Mouse (Mus musculus): ENCODE measurements around the gene Olfr1052. TPM values are rescaled to one million over a fixed set of nuclear protein-coding genes. Genes with fewer than 3 reads are reported as not detected.
"Not testable (repeated sequence)": the region's sequence is repeated elsewhere in the genome, so short reads cannot be mapped to it uniquely, and the experiment has no call there.

The Olfr1052 gene
- not detected in 2 replicates for polyA plus RNA-seq (2015; fragmentation: Nextera tagmentation; extraction: Ambion mirVana)

DNA sequence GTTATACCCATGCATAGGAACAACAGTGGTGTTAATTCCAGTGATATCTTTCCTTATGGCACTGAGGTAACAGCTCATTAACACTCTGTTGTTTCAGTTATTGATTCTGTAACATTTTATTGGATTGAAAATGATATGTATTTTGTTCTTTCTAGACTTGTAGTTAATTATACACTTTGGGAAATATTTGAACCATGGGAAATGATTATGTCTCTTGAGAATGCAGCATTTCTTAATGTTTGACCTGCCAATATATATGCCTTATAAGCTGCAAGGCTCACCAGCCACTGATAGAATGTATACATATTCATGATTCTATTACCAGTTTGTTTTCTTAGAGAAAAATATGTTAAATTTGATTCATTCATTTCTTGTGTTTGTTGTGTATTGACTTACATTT, at the start of gene Olfr1052:
Gene Olfr1052, plus strand, starts transcription at position 301 of the 400 bp plus-strand sequence.
- Histone ChIP-seq H3K9me3 (replicated peaks; ENCODE audit: low read length) (no peaks in the 10 kb centered on the region), H3K9ac (ENCODE audit: low read depth, low read length) (no peak within 1 kb of the TSS)
- no peak for TF ChIP-seq CTCF (IDR thresholded peaks at IDR 0.05; ENCODE audit: low read depth)

DNA sequence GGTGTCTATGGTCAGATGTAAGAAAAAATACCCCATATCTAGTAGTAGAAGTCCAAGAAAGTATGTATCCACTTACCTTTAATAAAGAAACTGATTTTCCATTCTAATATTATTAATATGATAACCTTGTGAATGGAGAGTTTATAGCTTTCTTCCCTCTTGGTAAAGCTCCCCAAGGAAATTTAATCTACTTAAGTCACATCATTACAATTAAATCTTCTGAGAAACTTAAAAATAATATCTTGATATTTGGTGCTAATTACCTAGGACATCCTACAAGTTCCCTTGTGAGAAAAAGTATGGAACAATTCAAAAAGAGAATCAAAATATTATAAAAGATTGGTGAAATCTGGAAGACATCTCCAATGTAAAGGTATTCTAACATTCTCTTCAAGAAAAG, 34.0 kb upstream of the Olfr1052 start, which contains the start of gene Olfr1049:
Gene Olfr1049, minus strand, starts transcription at position 101 of the 400 bp plus-strand sequence.
- ATAC-seq (replicated peaks; ENCODE audit: low FRiP score, low read depth); H3K27me3 ChIP-seq (ENCODE audit: insufficient read depth, low read length); H3K9ac ChIP-seq (ENCODE audit: low read depth, low read length); H3K4me2 ChIP-seq (ENCODE audit: low read length); H3K27ac ChIP-seq; H3K36me3 ChIP-seq (ENCODE audit: insufficient read depth, low read length); H3K4me1 ChIP-seq (replicated peaks; ENCODE audit: insufficient read depth, low read length); DNase-seq (ENCODE audit: low spot score); H3K4me3 ChIP-seq (replicated peaks; ENCODE audit: low read depth, low read length); H3K9me3 ChIP-seq (replicated peaks; ENCODE audit: low read length): not testable (repeated sequence)

More for the DNA sequence above, at the start of gene Olfr1052:
- Histone ChIP-seq H3K27ac (no peak within 1 kb of the TSS), H3K4me3 (replicated peaks; ENCODE audit: low read depth, low read length) (no peak within 1 kb of the TSS), H3K4me1 (replicated peaks; ENCODE audit: insufficient read depth, low read length) (no peaks in the 10 kb centered on the region), H3K27me3 (ENCODE audit: insufficient read depth, low read length) (no peaks in the 10 kb centered on the region), H3K36me3 (ENCODE audit: insufficient read depth, low read length) (no peaks in the 10 kb centered on the region), H3K4me2 (ENCODE audit: low read length) (no peak within 1 kb of the TSS)
- no peak for ATAC-seq (replicated peaks; ENCODE audit: low FRiP score, low read depth)
- DNase-seq (ENCODE audit: low spot score), result no peak

DNA sequence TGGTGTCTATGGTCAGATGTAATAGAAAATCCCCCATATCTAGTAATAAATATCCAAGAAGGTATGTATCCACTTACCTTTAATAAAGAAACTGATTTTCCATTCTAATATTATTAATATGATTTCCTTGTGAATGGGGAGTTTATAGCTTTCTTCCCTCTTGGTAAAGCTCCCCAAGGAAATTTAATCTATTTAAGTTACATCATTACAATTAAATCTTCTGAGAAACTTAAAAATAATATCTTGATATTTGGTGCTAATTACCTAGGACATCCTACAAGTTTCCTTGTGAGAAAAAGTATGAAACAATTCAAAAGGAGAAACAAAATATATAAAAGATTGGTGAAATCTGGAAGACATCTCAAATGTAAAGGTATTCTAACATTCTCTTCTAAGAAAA, 13.3 kb upstream of the Olfr1052 start, which contains the start of gene Olfr1051:
Gene Olfr1051, minus strand, starts transcription at position 101 of the 400 bp plus-strand sequence.
- H3K36me3 ChIP-seq (ENCODE audit: insufficient read depth, low read length); H3K27ac ChIP-seq; H3K27me3 ChIP-seq (ENCODE audit: insufficient read depth, low read length); ATAC-seq (replicated peaks; ENCODE audit: low FRiP score, low read depth); H3K4me1 ChIP-seq (replicated peaks; ENCODE audit: insufficient read depth, low read length); H3K4me3 ChIP-seq (replicated peaks; ENCODE audit: low read depth, low read length); H3K9me3 ChIP-seq (replicated peaks; ENCODE audit: low read length); H3K4me2 ChIP-seq (ENCODE audit: low read length); DNase-seq (ENCODE audit: low spot score); H3K9ac ChIP-seq (ENCODE audit: low read depth, low read length): not testable (repeated sequence)

DNA sequence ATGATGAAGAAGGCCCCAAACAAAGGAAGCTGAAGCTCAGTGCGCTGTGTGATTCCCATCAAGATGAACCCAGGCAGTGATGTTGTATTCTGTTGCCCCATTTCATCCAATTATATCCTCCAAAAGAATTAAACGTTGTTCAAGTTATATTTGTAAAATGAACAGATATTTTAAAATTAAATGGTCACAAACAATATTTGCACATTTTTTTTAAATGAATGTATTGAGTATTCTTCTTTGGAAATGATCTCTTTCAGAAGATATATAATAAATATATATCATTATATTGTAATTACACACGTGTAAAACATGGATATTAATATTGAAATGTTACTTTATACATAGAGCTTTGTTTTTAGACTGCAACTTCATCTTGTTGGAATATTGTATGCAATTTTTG, 22.9 kb downstream of the Olfr1052 start, which contains the start of gene Olfr1053:
Gene Olfr1053, minus strand, starts transcription at position 101 of the 400 bp plus-strand sequence.
- Histone ChIP-seq H3K9me3 (replicated peaks; ENCODE audit: low read length) (no peaks in the 10 kb centered on the region), H3K4me3 (replicated peaks; ENCODE audit: low read depth, low read length) (no peak within 1 kb of the TSS), H3K36me3 (ENCODE audit: insufficient read depth, low read length) (no peaks in the 10 kb centered on the region), H3K4me2 (ENCODE audit: low read length) (no peak within 1 kb of the TSS), H3K9ac (ENCODE audit: low read depth, low read length) (no peak within 1 kb of the TSS), H3K27ac (no peak within 1 kb of the TSS), H3K27me3 (ENCODE audit: insufficient read depth, low read length) (no peaks in the 10 kb centered on the region), H3K4me1 (replicated peaks; ENCODE audit: insufficient read depth, low read length) (no peaks in the 10 kb centered on the region)
- ATAC-seq (replicated peaks; ENCODE audit: low FRiP score, low read depth) (no peak), DNase-seq (ENCODE audit: low spot score) (no peak)
- 68% methylated on average over 3 of the region's 3 CpGs for WGBS
- TF ChIP-seq CTCF (IDR thresholded peaks at IDR 0.05; ENCODE audit: low read depth), result no peak

DNA sequence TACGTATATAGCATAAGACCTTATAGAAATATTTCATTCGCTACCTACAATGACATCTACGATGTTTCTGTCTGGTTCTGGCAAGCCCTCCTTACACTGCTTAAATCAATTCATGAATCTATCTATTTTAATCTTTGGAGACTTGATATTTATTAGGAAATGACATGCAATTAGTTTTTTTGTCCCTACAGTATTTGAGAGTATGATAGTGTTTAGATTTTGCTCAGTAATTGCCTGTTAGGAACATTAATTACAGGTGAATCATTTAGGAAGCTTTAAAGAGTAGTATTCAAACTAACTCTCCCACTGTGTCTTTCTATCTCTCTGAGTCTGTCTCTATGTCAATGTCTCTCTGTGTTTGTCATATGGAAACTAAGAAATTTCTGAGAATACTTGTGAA, 43.1 kb downstream of the Olfr1052 start, which contains the start of gene Olfr1054:
Gene Olfr1054, minus strand, starts transcription at position 101 of the 400 bp plus-strand sequence.
- no peak within 1 kb of the TSS for H3K4me3 ChIP-seq (replicated peaks; ENCODE audit: low read depth, low read length)
- no peaks in the 10 kb centered on the region for H3K4me1 ChIP-seq (replicated peaks; ENCODE audit: insufficient read depth, low read length)
- H3K27ac ChIP-seq, result no peak within 1 kb of the TSS
- no peaks in the 10 kb centered on the region for H3K36me3 ChIP-seq (ENCODE audit: insufficient read depth, low read length)
- no peak for DNase-seq (ENCODE audit: low spot score)
- H3K4me2 ChIP-seq (ENCODE audit: low read length), result no peak within 1 kb of the TSS
- H3K27me3 ChIP-seq (ENCODE audit: insufficient read depth, low read length), result no peaks in the 10 kb centered on the region
- 79% methylated on average over 3 of the region's 3 CpGs for WGBS
- no peak for ATAC-seq (replicated peaks; ENCODE audit: low FRiP score, low read depth)
- TF ChIP-seq CTCF (IDR thresholded peaks at IDR 0.05; ENCODE audit: low read depth), result no peak
- no peaks in the 10 kb centered on the region for H3K9me3 ChIP-seq (replicated peaks; ENCODE audit: low read length)
- no peak within 1 kb of the TSS for H3K9ac ChIP-seq (ENCODE audit: low read depth, low read length)

Other genes with a start within 250 kb of the Olfr1052 start
- 0.04 and 0.09 TPM in 2 replicates for gene Olfr1034, start 246.6 kb upstream of the Olfr1052 start, polyA plus RNA-seq (2015; fragmentation: Nextera tagmentation; extraction: Ambion mirVana)
- gene Olfr1036, start 218.5 kb upstream of the Olfr1052 start, polyA plus RNA-seq (2015; fragmentation: Nextera tagmentation; extraction: Ambion mirVana), result not detected in 2 replicates
- gene Olfr1037, start 205.1 kb upstream of the Olfr1052 start, polyA plus RNA-seq (2015; fragmentation: Nextera tagmentation; extraction: Ambion mirVana), result not detected in 2 replicates
- not detected in 2 replicates for gene Olfr1039, start 156.5 kb upstream of the Olfr1052 start, polyA plus RNA-seq (2015; fragmentation: Nextera tagmentation; extraction: Ambion mirVana)
- gene Olfr1040, start 145.7 kb upstream of the Olfr1052 start, polyA plus RNA-seq (2015; fragmentation: Nextera tagmentation; extraction: Ambion mirVana), result not detected in 2 replicates
- not detected in 2 replicates for gene Olfr1042, start 130.6 kb upstream of the Olfr1052 start, polyA plus RNA-seq (2015; fragmentation: Nextera tagmentation; extraction: Ambion mirVana)
- gene Olfr1043, start 124.9 kb upstream of the Olfr1052 start, polyA plus RNA-seq (2015; fragmentation: Nextera tagmentation; extraction: Ambion mirVana), result not detected in 2 replicates
- not detected in 2 replicates for gene Olfr1044, start 114.6 kb upstream of the Olfr1052 start, polyA plus RNA-seq (2015; fragmentation: Nextera tagmentation; extraction: Ambion mirVana)
- not detected in 2 replicates for gene Olfr52, start 106.8 kb upstream of the Olfr1052 start, polyA plus RNA-seq (2015; fragmentation: Nextera tagmentation; extraction: Ambion mirVana)
- not detected in 2 replicates for gene Olfr1045, start 89.4 kb upstream of the Olfr1052 start, polyA plus RNA-seq (2015; fragmentation: Nextera tagmentation; extraction: Ambion mirVana)
- gene Olfr1046, start 73.1 kb upstream of the Olfr1052 start, polyA plus RNA-seq (2015; fragmentation: Nextera tagmentation; extraction: Ambion mirVana), result not detected in 2 replicates
- gene Olfr1047, start 61.1 kb upstream of the Olfr1052 start, polyA plus RNA-seq (2015; fragmentation: Nextera tagmentation; extraction: Ambion mirVana), result not detected in 2 replicates
- gene Olfr1048, start 52.2 kb upstream of the Olfr1052 start, polyA plus RNA-seq (2015; fragmentation: Nextera tagmentation; extraction: Ambion mirVana), result not detected in 2 replicates
- gene Olfr1049, start 34.1 kb upstream of the Olfr1052 start, polyA plus RNA-seq (2015; fragmentation: Nextera tagmentation; extraction: Ambion mirVana), result not detected in 2 replicates
- not detected in 2 replicates for gene Olfr1051, start 13.4 kb upstream of the Olfr1052 start, polyA plus RNA-seq (2015; fragmentation: Nextera tagmentation; extraction: Ambion mirVana)
- not detected in 2 replicates for gene Olfr1053, start 22.8 kb downstream of the Olfr1052 start, polyA plus RNA-seq (2015; fragmentation: Nextera tagmentation; extraction: Ambion mirVana)
- gene Olfr1054, start 43.0 kb downstream of the Olfr1052 start, polyA plus RNA-seq (2015; fragmentation: Nextera tagmentation; extraction: Ambion mirVana), result not detected in 2 replicates
- not detected in 2 replicates for gene Olfr1055, start 57.8 kb downstream of the Olfr1052 start, polyA plus RNA-seq (2015; fragmentation: Nextera tagmentation; extraction: Ambion mirVana)
- gene Olfr1056, start 70.0 kb downstream of the Olfr1052 start, polyA plus RNA-seq (2015; fragmentation: Nextera tagmentation; extraction: Ambion mirVana), result not detected in 2 replicates
- not detected in 2 replicates for gene Olfr1057, start 85.9 kb downstream of the Olfr1052 start, polyA plus RNA-seq (2015; fragmentation: Nextera tagmentation; extraction: Ambion mirVana)
- not detected in 2 replicates for gene Olfr1058, start 96.1 kb downstream of the Olfr1052 start, polyA plus RNA-seq (2015; fragmentation: Nextera tagmentation; extraction: Ambion mirVana)
- not detected in 2 replicates for gene Olfr1061, start 121.6 kb downstream of the Olfr1052 start, polyA plus RNA-seq (2015; fragmentation: Nextera tagmentation; extraction: Ambion mirVana)
- gene Olfr1062, start 134.3 kb downstream of the Olfr1052 start, polyA plus RNA-seq (2015; fragmentation: Nextera tagmentation; extraction: Ambion mirVana), result not detected in 2 replicates
- gene Olfr1065, start 158.1 kb downstream of the Olfr1052 start, polyA plus RNA-seq (2015; fragmentation: Nextera tagmentation; extraction: Ambion mirVana), result not detected in 2 replicates
- gene Olfr1066, start 163.8 kb downstream of the Olfr1052 start, polyA plus RNA-seq (2015; fragmentation: Nextera tagmentation; extraction: Ambion mirVana), result not detected in 2 replicates
- gene Olfr228, start 194.9 kb downstream of the Olfr1052 start, polyA plus RNA-seq (2015; fragmentation: Nextera tagmentation; extraction: Ambion mirVana), result not detected in 2 replicates
- not detected in 2 replicates for gene Olfr1076, start 216.0 kb downstream of the Olfr1052 start, polyA plus RNA-seq (2015; fragmentation: Nextera tagmentation; extraction: Ambion mirVana)

Measured in kidney, postnatal 0 days (tissue).